Mouse (Mus musculus) retina, postnatal 7 days (tissue): Measurements from ENCODE around the gene Chrna3.

Experiments
- DNase-seq: peaks from one replicate; pipeline ENCODE4 v3.0.0-alpha.2; 2012; ENCODE audit warnings: low read depth, low spot score

Chrna3 gene

GRCm38 (mm10) chr9:54995645-54996044 is 30.7 kb downstream of the Chrna3 start:
- DNase-seq = no peak

DNA sequence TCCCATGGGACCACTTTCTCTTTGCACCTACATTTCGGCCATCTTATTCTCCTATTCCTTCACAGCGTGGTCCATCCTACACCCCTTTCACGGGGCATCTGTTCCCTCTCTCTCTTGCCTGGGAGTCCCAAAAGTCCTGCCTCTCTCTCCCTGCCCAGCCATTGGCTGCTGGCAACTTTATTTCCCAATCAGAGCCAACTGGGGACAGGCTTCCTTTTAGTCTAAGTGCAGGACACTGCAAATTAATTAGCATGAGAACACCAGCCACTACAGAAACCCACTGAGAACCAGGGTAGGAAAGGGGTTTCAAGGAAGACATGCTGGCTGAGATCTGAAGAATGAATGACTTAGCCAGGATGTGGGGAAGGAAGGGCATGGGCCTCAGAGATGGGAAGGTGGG is 32.0 kb downstream of the Chrna3 start:
- DNase-seq = no peak

GRCm38 (mm10) chr9:54990362-54990761 is 36.0 kb downstream of the Chrna3 start:
- no peak for DNase-seq

- DNase-seq = no peak
Measured at GRCm38 (mm10) chr9:54982401-54982800, 44.0 kb downstream of the Chrna3 start.

DNA sequence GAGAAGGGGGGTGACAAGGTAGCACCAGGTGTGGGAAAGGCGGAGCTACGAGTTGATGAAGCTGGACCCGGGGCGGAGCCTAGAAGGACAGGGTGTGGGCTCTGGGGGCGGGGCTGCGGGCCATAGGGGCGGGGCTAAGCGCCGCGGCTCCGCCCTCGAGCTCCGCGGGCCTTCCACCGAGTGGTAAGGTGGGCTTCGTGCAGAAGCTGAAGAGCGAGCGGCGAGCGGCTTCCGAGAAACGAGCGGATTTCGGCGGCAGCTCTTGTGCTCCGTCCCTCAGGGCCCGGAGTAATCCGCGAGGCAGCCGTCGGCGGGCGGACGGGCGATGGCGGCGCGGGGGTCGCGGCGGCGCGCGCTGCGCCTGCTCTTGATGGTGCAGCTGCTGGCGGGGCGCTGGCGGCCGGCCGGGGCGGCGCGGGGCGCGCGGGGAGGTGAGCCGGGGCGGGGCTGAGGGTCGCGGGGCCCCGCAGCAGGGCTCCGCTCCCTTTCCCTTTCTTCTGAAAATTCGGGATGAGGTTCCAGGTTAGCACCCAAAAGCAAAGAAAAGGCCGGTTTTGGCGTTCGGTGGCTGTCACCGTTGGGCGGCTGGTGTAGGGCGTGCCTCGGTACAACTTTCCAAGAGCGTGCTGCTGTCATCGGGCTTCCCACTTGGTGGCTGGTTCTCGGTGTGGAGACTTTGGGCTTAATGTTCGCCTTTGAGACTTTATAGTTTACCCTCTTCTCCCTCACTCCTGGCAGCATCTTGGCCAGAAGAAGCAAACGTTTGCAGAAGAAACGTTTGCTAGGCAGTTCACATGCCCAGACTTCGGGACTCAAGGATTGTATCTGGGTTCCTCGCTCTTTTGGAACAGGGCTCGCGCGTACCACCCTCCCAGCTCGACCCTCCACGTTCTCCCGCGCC is 44.8 kb downstream of the Chrna3 start:
- DNase-seq = peak; percentile 54

DNA sequence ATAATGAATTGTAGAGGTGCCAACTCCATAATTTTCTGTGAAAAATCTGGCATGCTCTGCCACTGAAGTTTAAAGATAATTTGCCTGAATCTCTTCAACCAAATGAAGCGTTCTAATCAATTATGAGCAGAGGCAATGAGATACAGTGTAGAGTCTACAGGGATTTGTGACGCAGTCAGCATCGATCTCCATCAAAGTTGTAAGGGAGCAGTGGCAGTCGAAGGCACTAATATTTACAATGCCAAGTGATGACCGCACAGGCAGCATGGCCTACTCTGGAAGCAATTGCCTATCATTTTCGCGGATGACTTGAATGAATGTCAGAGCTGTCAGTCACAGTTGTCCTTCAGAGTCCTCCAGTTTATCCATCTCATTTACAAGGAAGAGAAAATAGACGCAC is 45.7 kb downstream of the Chrna3 start, which contains the start of gene Chrna5:
TSS of gene Chrna5 (plus strand) at position 207 of the 400 bp plus-strand sequence.
- DNase-seq = no peak

- DNase-seq = no peak
Measured at GRCm38 (mm10) chr9:54969972-54970637, 56.3 kb downstream of the Chrna3 start.

DNA sequence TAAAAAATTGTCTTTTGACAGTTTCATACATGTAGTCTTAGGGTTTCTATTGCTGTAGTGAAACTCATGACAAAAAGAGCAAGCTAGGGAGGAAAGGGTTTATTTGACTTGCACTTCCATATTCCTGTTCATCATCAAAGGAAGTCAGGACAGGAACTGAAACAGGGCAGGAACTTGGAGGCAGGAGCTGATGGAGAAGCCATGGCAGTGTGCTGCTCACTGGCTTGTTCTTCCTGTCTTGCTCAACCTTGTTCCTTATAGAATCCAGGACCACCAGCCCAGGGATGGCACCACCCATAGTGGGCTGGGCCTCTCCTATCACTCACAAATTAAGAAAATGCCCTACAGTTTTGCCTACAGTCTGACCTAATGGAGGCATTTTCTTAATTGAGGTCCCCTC is 62.7 kb downstream of the Chrna3 start:
- no peak for DNase-seq

DNA sequence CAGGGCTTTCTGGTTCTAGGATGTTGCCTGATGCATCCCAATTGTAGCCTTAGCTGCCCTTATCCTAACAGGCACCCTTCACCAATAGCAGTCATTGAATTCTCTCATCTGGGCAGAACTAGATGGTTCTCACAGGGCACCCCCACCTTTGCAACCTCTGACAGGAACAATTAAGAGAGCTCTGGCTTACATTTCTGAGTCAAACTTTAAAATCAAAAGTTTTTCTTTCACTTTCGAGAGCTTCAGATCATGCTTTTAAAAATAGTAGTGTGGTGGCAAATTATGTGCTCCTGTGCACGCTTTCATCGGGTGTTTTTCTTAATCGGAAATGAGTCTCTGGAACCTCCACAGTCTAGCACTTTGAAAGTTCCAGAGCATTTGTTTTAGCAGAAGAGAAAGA is 65.3 kb downstream of the Chrna3 start:
- DNase-seq = no peak
